Mouse (Mus musculus): ENCODE measurements around the gene Nodal. TPM values are rescaled to one million over a fixed set of nuclear protein-coding genes. Genes with fewer than 3 reads are reported as not detected.

The Nodal gene
- polyA plus RNA-seq, 1 experiment from 2014 or later = not detected

DNA sequence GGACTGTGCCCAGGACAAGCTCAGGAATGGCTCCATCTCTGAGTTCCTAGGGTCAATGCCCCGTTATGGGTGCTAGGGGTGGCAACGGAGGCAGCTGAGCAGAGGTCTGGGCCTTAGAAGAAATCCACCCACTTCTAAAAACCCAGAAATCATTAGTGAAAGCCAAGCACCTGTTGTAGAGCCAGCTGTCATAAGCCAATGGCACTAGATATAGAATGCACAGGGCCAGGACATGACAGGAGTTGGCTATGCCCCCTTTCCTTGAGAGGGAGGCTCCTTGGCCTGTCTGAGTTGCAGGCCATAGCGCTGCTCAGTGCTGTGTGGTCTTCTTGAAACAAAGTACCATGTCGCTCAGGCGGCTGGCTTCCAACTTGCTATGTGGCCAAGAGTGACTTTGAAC is 17.4 kb upstream of the Nodal start:
- H3K27me3 ChIP-seq (replicated peaks; ENCODE audit: low read depth, poor library complexity, severe bottlenecking) = peaks cover 1% of the 10 kb centered on the region
- 90% methylated on average over 5 of the region's 5 CpGs for WGBS
- H3K27ac ChIP-seq (replicated peaks) = no peak overlapping the region
- no peak for DNase-seq (ENCODE audit: low spot score)
- H3K4me1 ChIP-seq = 0 out of 2 replicates have a peak, but pooled peaks cover 4% of the 10 kb centered on the region
- no peaks in the 10 kb centered on the region for H3K36me3 ChIP-seq (replicated peaks)
- no peak overlapping the region for H3K4me3 ChIP-seq
- no peaks in the 10 kb centered on the region for H3K9me3 ChIP-seq

DNA sequence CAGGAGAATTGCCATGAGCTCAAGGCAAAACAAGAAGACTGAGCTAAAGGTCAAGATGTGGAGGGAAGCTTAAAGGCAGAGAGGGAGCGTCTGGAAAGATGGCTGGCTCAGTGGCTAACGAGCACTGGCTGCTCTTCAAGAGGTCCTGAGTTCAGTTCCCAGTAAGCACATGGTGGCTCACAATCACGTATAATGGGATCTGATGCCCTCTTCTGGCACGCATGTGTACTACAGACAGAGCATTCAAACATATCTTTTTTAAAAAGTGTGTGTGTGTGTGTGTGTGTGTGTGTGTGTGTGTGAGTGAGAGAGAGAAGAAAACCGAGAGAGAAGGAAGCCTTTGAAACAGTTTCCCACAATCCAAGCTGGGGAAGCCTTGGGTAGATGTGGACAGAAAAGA is 15.3 kb upstream of the Nodal start:
- H3K27ac ChIP-seq (replicated peaks) = no peak overlapping the region
- no peaks in the 10 kb centered on the region for H3K36me3 ChIP-seq (replicated peaks)
- no peaks in the 10 kb centered on the region for H3K9me3 ChIP-seq
- peaks cover 7% of the 10 kb centered on the region for H3K4me1 ChIP-seq
- H3K27me3 ChIP-seq (replicated peaks; ENCODE audit: low read depth, poor library complexity, severe bottlenecking) = peaks cover 12% of the 10 kb centered on the region
- H3K4me3 ChIP-seq = no peak overlapping the region
- no peak for DNase-seq (ENCODE audit: low spot score)
- WGBS = 72% methylated on average over 5 of the region's 5 CpGs

DNA sequence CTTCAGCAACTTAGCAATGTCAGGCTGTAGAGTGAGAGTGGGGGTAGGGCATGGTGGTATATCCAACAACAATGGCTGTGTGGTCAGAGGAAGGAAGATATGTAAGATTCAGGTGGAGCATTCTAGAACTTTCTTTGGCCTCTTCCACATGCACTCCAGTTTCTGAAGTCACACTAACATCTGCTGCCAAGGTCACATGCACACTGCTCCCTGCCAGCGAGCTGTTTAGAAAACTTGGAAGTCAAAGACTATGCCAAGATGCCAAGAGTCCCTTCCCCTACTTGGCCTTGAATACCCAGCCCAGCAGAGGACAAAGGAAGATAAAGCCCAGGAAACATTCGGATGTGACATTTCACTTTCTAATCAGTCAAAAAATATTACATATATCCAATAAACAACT is 14.9 kb upstream of the Nodal start:
- Histone ChIP-seq H3K36me3 (replicated peaks) (no peaks in the 10 kb centered on the region), H3K9me3 (no peaks in the 10 kb centered on the region), H3K27ac (replicated peaks) (no peak overlapping the region), H3K4me3 (no peak overlapping the region), H3K27me3 (replicated peaks; ENCODE audit: low read depth, poor library complexity, severe bottlenecking) (peaks cover 16% of the 10 kb centered on the region), H3K4me1 (peaks cover 7% of the 10 kb centered on the region)
- DNase-seq (ENCODE audit: low spot score) = no peak
- 94% methylated on average over 2 of the region's 2 CpGs for WGBS

DNA sequence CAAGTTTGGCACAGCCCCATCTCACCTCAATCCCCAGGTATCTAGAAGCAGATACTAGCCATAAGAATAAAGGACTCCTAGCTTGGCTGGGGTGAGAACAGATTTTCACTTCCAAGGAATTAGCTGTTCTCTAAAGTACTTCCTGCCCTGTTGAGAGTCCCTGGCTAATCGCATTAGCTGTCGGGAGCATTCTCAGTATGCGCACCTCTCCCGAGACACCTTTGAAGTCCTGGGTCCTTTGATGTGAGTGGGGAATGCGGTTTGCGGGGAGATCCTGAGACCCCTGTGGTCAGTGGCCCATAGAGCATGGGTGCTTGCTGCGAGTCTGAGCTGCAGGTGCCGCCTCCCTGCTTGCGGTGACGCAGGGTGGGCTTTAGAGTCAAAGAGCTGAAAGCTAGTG is 11.8 kb upstream of the Nodal start:
- no peaks in the 10 kb centered on the region for H3K36me3 ChIP-seq (replicated peaks)
- no peaks in the 10 kb centered on the region for H3K9me3 ChIP-seq
- peaks cover 24% of the 10 kb centered on the region for H3K27me3 ChIP-seq (replicated peaks; ENCODE audit: low read depth, poor library complexity, severe bottlenecking)
- DNase-seq (ENCODE audit: low spot score) = no peak
- no peak overlapping the region for H3K27ac ChIP-seq (replicated peaks)
- H3K4me3 ChIP-seq = no peak overlapping the region
- H3K4me1 ChIP-seq = peaks cover 19% of the 10 kb centered on the region
- 10% methylated on average over 10 of the region's 10 CpGs for WGBS

DNA sequence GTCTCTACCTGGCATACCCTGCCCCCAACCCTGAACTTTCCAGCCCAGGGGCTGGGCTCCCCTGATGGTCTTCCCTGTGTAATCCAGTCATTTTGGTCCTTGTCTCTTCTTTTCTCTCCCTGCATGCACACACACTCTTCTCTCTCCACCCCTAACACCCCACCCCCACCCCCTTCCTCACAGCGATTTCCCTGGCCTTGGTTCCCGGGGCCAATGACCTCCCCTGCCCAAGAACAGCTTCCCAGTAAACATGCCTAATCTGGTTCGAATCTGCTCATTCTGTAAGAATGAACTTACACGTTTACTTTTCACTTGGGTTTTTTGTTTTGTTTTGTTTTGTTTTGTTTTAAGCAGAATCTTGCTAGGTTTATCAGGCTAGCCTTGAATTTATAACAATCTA is 8.0 kb upstream of the Nodal start:
- 4% methylated on average over 4 of the region's 4 CpGs for WGBS
- no peak for DNase-seq (ENCODE audit: low spot score)
- Histone ChIP-seq H3K36me3 (replicated peaks) (no peaks in the 10 kb centered on the region), H3K27ac (replicated peaks) (no peak overlapping the region), H3K4me3 (no peak overlapping the region), H3K9me3 (no peaks in the 10 kb centered on the region), H3K27me3 (replicated peaks; ENCODE audit: low read depth, poor library complexity, severe bottlenecking) (peaks cover 27% of the 10 kb centered on the region), H3K4me1 (peaks cover 28% of the 10 kb centered on the region)

DNA sequence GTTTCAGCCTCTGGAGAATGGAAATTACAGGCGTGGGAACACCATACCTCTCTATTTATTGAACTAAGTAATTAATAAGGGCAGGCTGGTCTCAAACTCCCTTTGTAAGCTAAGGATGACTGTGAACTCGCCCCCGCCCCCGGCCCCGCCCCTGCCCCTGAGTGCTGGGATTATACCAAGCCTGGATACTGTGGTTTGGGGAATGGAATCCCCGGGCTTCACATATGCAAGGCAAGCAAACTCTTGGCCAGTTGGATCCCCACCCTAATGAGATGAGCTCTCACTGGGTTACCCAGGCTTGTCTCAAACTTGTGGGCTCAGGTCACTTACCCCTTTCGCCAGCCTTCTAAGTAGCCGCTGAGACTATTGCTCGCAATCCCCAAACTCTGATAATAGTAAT is 7.6 kb upstream of the Nodal start:
- H3K27ac ChIP-seq (replicated peaks) = no peak overlapping the region
- no peaks in the 10 kb centered on the region for H3K36me3 ChIP-seq (replicated peaks)
- H3K4me1 ChIP-seq = peaks cover 28% of the 10 kb centered on the region
- WGBS = 32% methylated on average over 9 of the region's 9 CpGs
- H3K4me3 ChIP-seq = no peak overlapping the region
- DNase-seq (ENCODE audit: low spot score) = no peak
- no peaks in the 10 kb centered on the region for H3K9me3 ChIP-seq
- H3K27me3 ChIP-seq (replicated peaks; ENCODE audit: low read depth, poor library complexity, severe bottlenecking) = peaks cover 31% of the 10 kb centered on the region

DNA sequence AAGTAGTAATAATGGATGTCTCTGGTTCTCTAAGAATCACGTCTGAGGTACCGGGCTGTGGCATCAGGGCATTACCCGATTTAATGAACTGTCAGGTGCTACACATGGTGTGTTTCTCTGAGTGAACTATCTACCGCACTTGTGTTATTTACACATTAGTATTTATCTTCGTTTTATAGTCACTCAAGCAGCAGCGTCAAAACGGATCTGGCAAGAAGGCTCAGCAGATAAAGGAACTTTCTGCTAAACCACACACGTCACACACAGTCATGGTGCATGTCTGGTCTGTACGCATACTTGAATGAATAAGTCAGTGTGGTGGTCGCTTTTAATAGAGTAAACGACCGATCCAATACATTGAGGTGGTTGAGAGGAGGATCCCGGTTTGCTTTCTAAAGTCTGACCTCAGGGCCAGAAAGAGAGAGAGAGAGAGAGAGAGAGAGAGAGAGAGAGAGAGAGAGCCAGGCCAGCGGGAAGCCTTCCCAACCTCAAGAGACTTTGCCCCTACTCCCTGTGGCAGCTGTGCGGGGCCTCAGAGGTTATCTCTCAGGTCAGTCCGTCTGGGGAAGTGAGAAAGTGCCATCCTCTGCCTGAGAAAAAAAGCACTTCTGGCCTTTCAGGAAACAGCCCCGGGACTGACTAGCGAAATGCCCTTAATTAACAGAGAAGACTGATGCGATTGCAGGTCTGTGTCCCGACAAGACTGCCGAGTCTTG is 4.7 kb upstream of the Nodal start:
- DNase-seq (ENCODE audit: low spot score) = no peak
- Histone ChIP-seq H3K4me1 (peaks cover 28% of the 10 kb centered on the region), H3K36me3 (replicated peaks) (no peaks in the 10 kb centered on the region), H3K4me3 (no peak overlapping the region), H3K27ac (replicated peaks) (no peak overlapping the region), H3K9me3 (no peaks in the 10 kb centered on the region), H3K27me3 (replicated peaks; ENCODE audit: low read depth, poor library complexity, severe bottlenecking) (peaks cover 42% of the 10 kb centered on the region)
- WGBS = 55% methylated on average over 21 of the region's 21 CpGs

DNA sequence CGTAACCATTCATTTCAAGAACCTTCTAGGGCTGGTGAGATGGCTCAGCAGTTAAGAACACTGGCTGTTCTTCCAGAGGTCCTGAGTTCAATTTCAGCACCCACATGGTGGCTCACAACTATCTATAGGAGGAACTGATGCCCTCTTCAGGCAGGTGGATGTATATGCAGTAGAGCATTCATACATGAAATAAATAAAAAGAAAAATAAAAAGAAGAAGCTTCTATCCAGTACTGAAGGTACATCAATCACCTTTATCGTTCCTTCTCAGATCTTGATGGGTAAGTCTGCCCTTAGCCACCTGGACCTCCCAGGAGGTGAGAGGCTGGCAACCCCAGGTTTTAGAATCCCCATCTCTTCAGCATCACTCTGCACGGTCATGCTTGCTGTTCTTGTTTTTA is 2.5 kb upstream of the Nodal start:
- Histone ChIP-seq H3K9me3 (no peaks in the 10 kb centered on the region), H3K4me1 (peaks cover 32% of the 10 kb centered on the region), H3K4me3 (no peak overlapping the region), H3K27ac (replicated peaks) (no peak overlapping the region), H3K27me3 (replicated peaks; ENCODE audit: low read depth, poor library complexity, severe bottlenecking) (peaks cover 57% of the 10 kb centered on the region), H3K36me3 (replicated peaks) (no peaks in the 10 kb centered on the region)
- DNase-seq (ENCODE audit: low spot score) = no peak
- 74% methylated on average over 3 of the region's 3 CpGs for WGBS

DNA sequence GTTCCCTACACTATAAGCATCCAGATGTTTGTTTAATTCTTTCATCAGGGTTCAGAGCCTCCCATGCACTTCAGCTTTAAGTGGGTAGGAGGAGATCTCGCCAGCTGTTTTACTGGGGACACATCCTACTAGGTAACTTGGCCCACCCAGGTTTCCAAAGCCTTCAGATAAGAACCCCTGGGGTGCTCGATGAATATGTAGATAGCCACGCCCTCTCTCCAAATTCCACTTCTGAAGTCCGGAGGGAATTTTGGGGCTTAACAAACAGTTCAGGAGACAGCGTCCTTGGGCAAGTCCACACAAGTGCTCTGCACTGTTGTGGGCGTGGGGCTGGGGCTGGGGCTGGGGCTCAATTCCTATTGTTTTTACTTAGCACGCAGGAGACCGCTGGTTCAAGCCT is 1.9 kb upstream of the Nodal start:
- WGBS = 18% methylated on average over 8 of the region's 8 CpGs
- Histone ChIP-seq H3K27me3 (replicated peaks; ENCODE audit: low read depth, poor library complexity, severe bottlenecking) (peaks cover 63% of the 10 kb centered on the region), H3K4me3 (no peak overlapping the region)

DNA sequence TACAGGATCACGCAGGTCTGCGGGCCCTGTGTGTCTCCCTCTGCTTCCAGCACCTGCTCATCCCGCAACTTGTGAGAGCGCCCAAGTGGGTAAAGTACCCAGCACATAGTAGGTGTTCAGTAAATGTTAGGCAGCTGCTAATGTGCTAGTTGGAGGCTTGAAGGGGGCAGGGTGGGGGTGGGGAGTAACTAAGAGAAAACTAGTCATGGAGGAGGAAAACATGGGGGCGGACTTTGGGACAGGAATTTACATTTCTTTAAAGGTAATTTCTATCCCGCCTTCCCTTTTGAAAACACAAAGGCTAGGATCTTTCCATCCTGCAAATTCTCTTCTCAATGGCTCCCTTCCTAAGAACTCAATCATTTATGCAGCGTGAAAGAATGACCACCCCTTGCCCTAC is 1.2 kb upstream of the Nodal start:
- H3K36me3 ChIP-seq (replicated peaks) = no peaks in the 10 kb centered on the region
- peaks cover 69% of the 10 kb centered on the region for H3K27me3 ChIP-seq (replicated peaks; ENCODE audit: low read depth, poor library complexity, severe bottlenecking)
- no peak for DNase-seq (ENCODE audit: low spot score)
- 28% methylated on average over 7 of the region's 7 CpGs for WGBS
- H3K4me1 ChIP-seq = peaks cover 25% of the 10 kb centered on the region
- H3K4me3 ChIP-seq = no peak overlapping the region
- no peaks in the 10 kb centered on the region for H3K9me3 ChIP-seq
- H3K27ac ChIP-seq (replicated peaks) = no peak overlapping the region

More for the DNA sequence above, 1.9 kb upstream of the Nodal start:
- no peaks in the 10 kb centered on the region for H3K36me3 ChIP-seq (replicated peaks)
- no peak for DNase-seq (ENCODE audit: low spot score)
- H3K9me3 ChIP-seq = no peaks in the 10 kb centered on the region
- H3K27ac ChIP-seq (replicated peaks) = no peak overlapping the region
- H3K4me1 ChIP-seq = peaks cover 27% of the 10 kb centered on the region

DNA sequence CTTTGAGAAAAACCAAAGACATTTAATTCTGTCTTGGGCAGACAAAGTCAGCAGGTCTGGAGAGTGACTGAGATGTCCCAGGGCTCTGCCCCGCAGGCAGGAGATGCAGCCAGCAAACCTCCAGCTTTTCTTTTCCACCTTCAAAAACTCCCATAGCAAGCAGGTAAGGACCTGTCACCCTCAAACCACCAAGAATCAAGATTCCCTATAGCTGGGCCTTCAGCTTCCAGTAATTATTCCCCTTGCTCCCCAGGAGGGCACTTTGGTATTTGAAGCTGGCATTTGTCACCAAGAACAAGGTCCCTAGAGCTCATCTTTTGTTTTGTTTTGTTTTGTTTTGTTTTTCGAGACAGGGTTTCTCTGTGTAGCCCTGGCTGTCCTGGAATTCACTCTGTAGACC is 726 bp upstream of the Nodal start:
- no peak for DNase-seq (ENCODE audit: low spot score)
- Histone ChIP-seq H3K36me3 (replicated peaks) (no peaks in the 10 kb centered on the region), H3K9me3 (no peaks in the 10 kb centered on the region), H3K27me3 (replicated peaks; ENCODE audit: low read depth, poor library complexity, severe bottlenecking) (peaks cover 69% of the 10 kb centered on the region), H3K4me1 (peaks cover 25% of the 10 kb centered on the region), H3K4me3 (no peak overlapping the region), H3K27ac (replicated peaks) (no peak overlapping the region)
- 48% methylated on average over 2 of the region's 2 CpGs for WGBS

DNA sequence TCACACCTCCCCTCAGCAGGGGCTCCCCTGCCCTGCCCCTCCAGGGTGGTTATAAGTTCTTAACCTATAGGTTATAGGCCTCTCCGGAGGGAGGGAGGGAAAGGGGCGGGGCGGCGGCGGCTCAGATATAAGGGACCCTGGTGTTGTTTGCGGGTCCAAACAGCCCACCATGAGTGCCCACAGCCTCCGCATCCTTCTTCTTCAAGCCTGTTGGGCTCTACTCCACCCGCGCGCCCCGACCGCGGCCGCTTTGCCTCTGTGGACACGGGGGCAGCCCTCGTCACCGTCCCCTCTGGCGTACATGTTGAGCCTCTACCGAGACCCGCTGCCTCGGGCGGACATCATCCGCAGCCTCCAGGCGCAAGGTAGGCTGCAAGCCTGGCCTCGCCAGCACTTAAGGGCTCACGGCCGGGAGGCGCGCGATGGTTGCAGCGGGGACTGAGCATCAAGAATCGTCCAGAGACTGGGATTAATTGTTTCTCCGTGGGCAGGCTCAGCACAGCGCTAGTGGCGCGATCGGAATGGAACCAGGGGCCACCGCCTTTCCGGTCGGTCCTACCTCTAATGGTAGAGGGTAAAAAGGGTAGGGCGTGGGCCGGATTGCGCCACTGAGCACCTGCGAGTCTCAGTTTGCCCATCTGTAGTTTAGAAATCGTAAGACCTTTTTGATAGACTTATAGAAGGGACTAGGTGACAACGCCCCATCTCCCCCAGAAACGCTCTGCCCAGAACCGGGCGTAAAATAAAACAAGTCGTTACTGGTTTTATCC is 544 bp downstream of the Nodal start:
- H3K27me3 ChIP-seq (replicated peaks; ENCODE audit: low read depth, poor library complexity, severe bottlenecking) = peaks cover 74% of the 10 kb centered on the region
- H3K36me3 ChIP-seq (replicated peaks) = no peaks in the 10 kb centered on the region
- H3K4me1 ChIP-seq = peaks cover 27% of the 10 kb centered on the region
- DNase-seq (ENCODE audit: low spot score) = peak; percentile 61
- no peak overlapping the region; the same call in 1 of the 2 replicates for H3K27ac ChIP-seq (replicated peaks)
- no peaks in the 10 kb centered on the region for H3K9me3 ChIP-seq
- peak overlapping the region; percentile 61 for H3K4me3 ChIP-seq
- WGBS = 3% methylated on average over 50 of the region's 50 CpGs

DNA sequence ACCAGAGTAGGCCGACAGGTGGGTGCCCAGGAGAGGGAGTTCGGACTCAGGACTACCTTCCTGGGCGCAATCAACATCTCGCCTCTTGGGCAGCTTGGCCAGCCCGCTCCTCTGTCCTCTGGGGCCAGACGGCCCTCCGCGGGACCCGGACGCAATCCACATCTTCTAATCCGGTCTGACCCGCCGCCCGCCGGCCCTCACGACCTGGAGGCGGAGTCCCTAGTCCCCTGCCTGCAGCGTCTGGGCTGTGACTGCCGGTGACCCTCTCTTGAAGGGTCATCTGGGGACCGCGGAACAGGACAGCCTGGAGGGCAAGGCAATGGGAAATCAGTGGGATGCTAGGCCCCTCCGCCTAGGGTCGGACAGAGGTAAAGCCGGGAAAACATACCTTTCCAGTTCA is 1.4 kb downstream of the Nodal start:
- peak; percentile 52 for DNase-seq (ENCODE audit: low spot score)
- peaks cover 74% of the 10 kb centered on the region for H3K27me3 ChIP-seq (replicated peaks; ENCODE audit: low read depth, poor library complexity, severe bottlenecking)
- H3K27ac ChIP-seq (replicated peaks) = no peak overlapping the region; the same call in 1 of the 2 replicates
- WGBS = 4% methylated on average over 24 of the region's 24 CpGs
- no peaks in the 10 kb centered on the region for H3K36me3 ChIP-seq (replicated peaks)
- no peaks in the 10 kb centered on the region for H3K9me3 ChIP-seq
- H3K4me1 ChIP-seq = peaks cover 27% of the 10 kb centered on the region
- H3K4me3 ChIP-seq = peak overlapping the region; percentile 61
